Mouse (Mus musculus) intestine, embryonic 14.5 days (tissue): ENCODE results near the gene Rnf146. TPM values are rescaled to one million over a fixed set of nuclear protein-coding genes. Genes with fewer than 3 reads are reported as not detected.

ENCODE experiments used
- ATAC-seq: fragments of 200-750 bp; cut with Nextera tagmentation; replicated peaks from 2 replicates; pipeline ENCODE4 v1.8.0; 2017; ENCODE audit warnings: low read depth, moderate number of reproducible peaks, moderate TSS enrichment, moderate library complexity; ENCODE audit not compliant: low FRiP score, low TSS enrichment
- DNase-seq: peaks from one replicate; pipeline ENCODE4 v3.0.0-alpha.2; 2018; ENCODE audit warnings: low spot score
- H3K27ac ChIP-seq: fragments of 300-500 bp; sonication (generic); 2 replicates; pipeline ENCODE4 v1.5.1; 2014; ENCODE audit warnings: low read depth, mild to moderate bottlenecking, control low read depth
- H3K27me3 ChIP-seq: fragments of 300-500 bp; sonication (generic); replicated peaks from 2 replicates; pipeline ENCODE4 v1.6.1; 2014; ENCODE audit warnings: low read length, control low read depth; ENCODE audit not compliant: control insufficient read depth, insufficient read depth
- H3K36me3 ChIP-seq: fragments of 300-500 bp; sonication (generic); 2 replicates; pipeline ENCODE4 v1.6.1; 2014; ENCODE audit warnings: low read length, control low read depth; ENCODE audit not compliant: control insufficient read depth, insufficient read depth
- H3K4me1 ChIP-seq: fragments of 300-500 bp; sonication (generic); replicated peaks from 2 replicates; pipeline ENCODE4 v1.6.1; 2014; ENCODE audit warnings: low read length, control low read depth, mixed read lengths; ENCODE audit not compliant: control insufficient read depth, insufficient read depth
- H3K4me2 ChIP-seq: fragments of 300-500 bp; sonication (generic); 2 replicates; pipeline ENCODE4 v1.6.1; 2014; ENCODE audit warnings: low read length
- H3K4me3 ChIP-seq: fragments of 300-500 bp; sonication (generic); 2 replicates; pipeline ENCODE4 v1.5.1; 2014; ENCODE audit warnings: low read depth, low read length, control low read depth, mixed read lengths
- H3K9ac ChIP-seq: fragments of 300-500 bp; sonication (generic); 2 replicates; pipeline ENCODE4 v1.6.1; 2014; ENCODE audit warnings: mild to moderate bottlenecking, low read length
- H3K9me3 ChIP-seq: fragments of 300-500 bp; sonication (generic); 2 replicates; pipeline ENCODE4 v1.6.1; 2016; ENCODE audit warnings: low read length, control low read depth; ENCODE audit not compliant: control insufficient read depth
- WGBS: fragments of 180-500 bp; shearing (Covaris S2); extraction: QIAGEN DNeasy Blood & Tissue Kit; methylation state at CpG from one replicate; pipeline ENCODE4 v1.1.7; 2014; 5-methylcytosine and 5-hydroxymethylcytosine counted together
- polyA plus RNA-seq: library from polyadenylated mRNA; unstranded; fragments of >200 nt; fragmentation: Nextera tagmentation; extraction: Ambion mirVana; gene quantifications from 2 replicates; pipeline ENCODE4 v1.2.1, GENCODE M21; 2014

Rnf146 gene
- polyA plus RNA-seq, 1 experiment from 2014 or later, result 35.8 TPM

- DNase-seq, result no peak
- no peak for ATAC-seq
- 84% methylated on average over 3 of the region's 3 CpGs for WGBS
These were observed 9.7 kb downstream of the Rnf146 start for GRCm38 (mm10) chr10:29352575-29352974.

DNA sequence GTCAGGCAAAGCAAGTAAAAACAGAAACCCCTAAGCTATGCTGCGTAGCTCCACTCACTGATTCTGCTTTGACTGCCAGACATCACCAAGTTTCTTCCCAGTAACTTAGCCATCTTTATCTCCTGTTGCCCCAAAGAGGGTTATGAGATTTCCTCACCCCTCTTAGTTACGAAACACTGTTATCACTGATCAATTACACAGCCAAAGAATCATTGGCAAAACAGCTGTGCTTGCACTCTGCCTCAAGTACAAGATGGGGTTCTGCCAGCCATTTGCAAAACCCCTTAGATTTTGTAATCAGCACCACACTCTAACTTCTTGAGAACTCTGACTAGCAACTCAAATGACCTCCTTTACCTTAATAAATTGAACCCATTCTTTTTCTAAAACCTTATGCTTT is 10.8 kb downstream of the Rnf146 start:
- Histone ChIP-seq H3K27ac (no peak overlapping the region), H3K4me3 (no peak overlapping the region), H3K27me3 (no peaks in the 10 kb centered on the region), H3K36me3 (peaks cover 44% of the 10 kb centered on the region), H3K9me3 (no peaks in the 10 kb centered on the region), H3K9ac (no peak overlapping the region), H3K4me2 (no peak overlapping the region), H3K4me1 (no peaks in the 10 kb centered on the region)
- WGBS, result 76% methylated on average over 2 of the region's 2 CpGs
- ATAC-seq, result no peak
- no peak for DNase-seq

More at GRCm38 (mm10) chr10:29352575-29352974, 9.7 kb downstream of the Rnf146 start:
- no peak overlapping the region for H3K27ac ChIP-seq
- no peaks in the 10 kb centered on the region for H3K4me1 ChIP-seq
- no peaks in the 10 kb centered on the region for H3K27me3 ChIP-seq
- H3K9me3 ChIP-seq, result no peaks in the 10 kb centered on the region
- H3K4me3 ChIP-seq, result no peak overlapping the region
- no peak overlapping the region for H3K9ac ChIP-seq
- peaks cover 33% of the 10 kb centered on the region for H3K36me3 ChIP-seq
- no peak overlapping the region for H3K4me2 ChIP-seq

- Histone ChIP-seq H3K9ac (no peak overlapping the region), H3K36me3 (peaks cover 54% of the 10 kb centered on the region), H3K27ac (no peak overlapping the region), H3K4me1 (no peaks in the 10 kb centered on the region), H3K9me3 (no peaks in the 10 kb centered on the region), H3K27me3 (no peaks in the 10 kb centered on the region), H3K4me2 (no peak overlapping the region), H3K4me3 (no peak overlapping the region)
- WGBS, result 94% methylated on average over 7 of the region's 7 CpGs
- ATAC-seq (no peak), DNase-seq (no peak)
These were observed 15.6 kb downstream of the Rnf146 start for GRCm38 (mm10) chr10:29346638-29347037.

- peaks cover 44% of the 10 kb centered on the region for H3K36me3 ChIP-seq
- H3K4me1 ChIP-seq, result no peaks in the 10 kb centered on the region
- WGBS, result 84% methylated on average over 4 of the region's 4 CpGs
- H3K4me3 ChIP-seq, result no peak overlapping the region
- no peak overlapping the region for H3K4me2 ChIP-seq
- ATAC-seq (no peak), DNase-seq (no peak)
- no peak overlapping the region for H3K27ac ChIP-seq
- no peak overlapping the region for H3K9ac ChIP-seq
- no peaks in the 10 kb centered on the region for H3K9me3 ChIP-seq
- H3K27me3 ChIP-seq, result no peaks in the 10 kb centered on the region
These were observed 18.0 kb downstream of the Rnf146 start for GRCm38 (mm10) chr10:29344232-29344631.

GRCm38 (mm10) chr10:29338355-29339056 is 23.7 kb downstream of the Rnf146 start:
- Histone ChIP-seq H3K27ac (no peak overlapping the region), H3K9ac (no peak overlapping the region), H3K4me2 (no peak overlapping the region), H3K4me1 (no peaks in the 10 kb centered on the region; the same call in 1 of the 2 replicates), H3K36me3 (0 out of 2 replicates have a peak, but pooled peaks cover 5% of the 10 kb centered on the region), H3K4me3 (no peak overlapping the region), H3K9me3 (no peaks in the 10 kb centered on the region), H3K27me3 (no peaks in the 10 kb centered on the region)
- ATAC-seq (no peak), DNase-seq (peak; percentile 87)
- WGBS, result 57% methylated on average over 4 of the region's 4 CpGs

- WGBS, result 34% methylated on average over 4 of the region's 4 CpGs
- no peak overlapping the region for H3K4me3 ChIP-seq
- no peaks in the 10 kb centered on the region; the same call in 1 of the 2 replicates for H3K4me1 ChIP-seq
- no peaks in the 10 kb centered on the region for H3K36me3 ChIP-seq
- ATAC-seq, result no peak
- H3K27ac ChIP-seq, result no peak overlapping the region
- no peak overlapping the region for H3K4me2 ChIP-seq
- no peak for DNase-seq
- no peaks in the 10 kb centered on the region for H3K9me3 ChIP-seq
- no peaks in the 10 kb centered on the region for H3K27me3 ChIP-seq
- H3K9ac ChIP-seq, result no peak overlapping the region
These were observed 28.4 kb downstream of the Rnf146 start for GRCm38 (mm10) chr10:29333836-29334235.

DNA sequence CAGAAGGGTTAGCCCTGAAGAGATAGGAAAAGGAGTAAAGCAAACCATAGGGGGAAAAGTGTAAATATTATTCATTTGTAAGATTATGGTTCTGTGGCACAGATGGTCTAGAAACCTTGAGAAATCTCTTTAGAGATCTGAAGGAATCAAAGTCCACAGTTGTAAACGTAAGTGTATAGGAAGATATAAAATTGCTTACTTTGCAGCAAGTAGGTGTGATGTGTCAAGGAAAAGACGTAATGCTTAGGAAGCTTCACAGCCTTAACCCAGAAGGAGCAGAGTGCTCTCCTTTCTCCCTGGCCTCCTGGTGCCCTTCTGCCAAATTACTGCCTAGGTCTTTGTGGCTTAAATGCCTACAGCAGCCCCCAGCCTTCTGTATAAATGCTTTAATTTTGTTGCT is 37.4 kb downstream of the Rnf146 start:
- Histone ChIP-seq H3K9ac (no peak overlapping the region), H3K27me3 (no peaks in the 10 kb centered on the region), H3K27ac (no peak overlapping the region), H3K36me3 (no peaks in the 10 kb centered on the region), H3K9me3 (no peaks in the 10 kb centered on the region), H3K4me3 (no peak overlapping the region), H3K4me2 (no peak overlapping the region), H3K4me1 (no peaks in the 10 kb centered on the region)
- ATAC-seq (no peak), DNase-seq (no peak)
- WGBS, result 71% methylated on average over 2 of the region's 2 CpGs

DNA sequence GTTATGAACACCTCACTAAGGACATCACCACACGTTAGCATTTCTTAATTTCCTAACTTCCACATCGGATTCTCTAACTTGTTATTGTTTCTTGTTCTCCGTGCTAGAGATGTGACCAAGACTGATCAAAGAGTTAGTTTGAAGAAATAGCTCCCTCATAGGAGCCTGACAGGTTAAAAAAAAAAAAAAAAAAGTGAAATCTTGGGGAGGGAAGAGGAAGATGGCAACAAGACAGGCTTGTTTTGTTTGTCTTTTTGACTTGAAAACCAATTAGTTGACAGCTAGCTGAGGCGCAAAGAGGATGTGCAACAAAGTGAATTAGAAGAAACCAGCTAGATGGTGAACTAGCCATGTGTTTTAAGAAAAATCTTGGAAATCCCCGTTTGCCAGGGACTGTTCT is 48.3 kb downstream of the Rnf146 start:
- no peak; the same call in 1 of the 2 replicates for ATAC-seq
- Histone ChIP-seq H3K4me1 (peaks cover 3% of the 10 kb centered on the region; the same call in 1 of the 2 replicates), H3K9me3 (no peaks in the 10 kb centered on the region), H3K27me3 (no peaks in the 10 kb centered on the region), H3K4me2 (peak overlapping the region; percentile 48), H3K27ac (no peak overlapping the region), H3K4me3 (peak overlapping the region; percentile 64), H3K36me3 (0 out of 2 replicates have a peak, but pooled peaks cover 2% of the 10 kb centered on the region), H3K9ac (no peak overlapping the region)
- 49% methylated on average over 5 of the region's 5 CpGs for WGBS
- DNase-seq, result no peak
